Mouse (Mus musculus) liver, embryonic 14.5 days (tissue): ENCODE measurements at regions not wholly inside any gene's neighbourhood (a gene's known extent, or its start where the extent isn't known, plus 50 kb on each side); places are given as distances from the start of the nearest gene placed in this dataset.

Experiments used
- ATAC-seq: fragments of 200-750 bp; cut with Nextera tagmentation; 2 replicates; pipeline ENCODE4 v1.8.0; 2017; ENCODE audit warnings: moderate number of reproducible peaks, mild to moderate bottlenecking, moderate library complexity; ENCODE audit not compliant: insufficient read depth
- DNase-seq, 3 experiments: peaks; one replicate each; pipeline ENCODE4 v3.0.0-alpha.2; 2012 to 2013; ENCODE audit warnings: low read depth in 3 of 3, low spot score in 3 of 3
- H3K27ac ChIP-seq: fragments of 300-500 bp; sonication (generic); 2 replicates; pipeline ENCODE4 v1.5.1; 2014; ENCODE audit warnings: moderate library complexity, mild to moderate bottlenecking, control low read depth, inconsistent platforms
- H3K27me3 ChIP-seq: fragments of 300-500 bp; sonication (generic); 2 replicates; pipeline ENCODE4 v1.6.1; 2014; ENCODE audit warnings: mild to moderate bottlenecking, low read length, moderate library complexity; ENCODE audit not compliant: control insufficient read depth, insufficient read depth
- H3K36me3 ChIP-seq: fragments of 300-500 bp; sonication (generic); replicated peaks from 2 replicates; pipeline ENCODE4 v1.6.1; 2014; ENCODE audit warnings: low read depth; ENCODE audit not compliant: control insufficient read depth, insufficient read depth
- H3K4me1 ChIP-seq, 2 experiments: fragments of 200-500 bp in 1 of 2; fragments of 300-500 bp in 1 of 2; sonication (generic) in 1 of 2; replicated peaks; 2 replicates each; pipeline ENCODE4 v1.6.1; 2012 to 2014; ENCODE audit warnings: antibody characterized with exemption in 1 of 2, inconsistent platforms in 1 of 2, low read length in 1 of 2; ENCODE audit not compliant: control insufficient read depth in 2 of 2, insufficient read depth in 2 of 2
- H3K4me2 ChIP-seq: fragments of 300-500 bp; sonication (generic); 2 replicates; pipeline ENCODE4 v1.6.1; 2014; ENCODE audit warnings: low read depth, mild to moderate bottlenecking, control low read depth, moderate library complexity
- H3K4me3 ChIP-seq, 2 experiments: fragments of 200-500 bp in 1 of 2; fragments of 300-500 bp in 1 of 2; sonication (generic) in 1 of 2; 2 replicates each; pipeline ENCODE4 v1.5.1; 2012 to 2014; ENCODE audit warnings: low read depth in 2 of 2, low read length in 2 of 2, mild to moderate bottlenecking in 2 of 2, control low read depth in 1 of 2, inconsistent platforms in 1 of 2, moderate library complexity in 1 of 2; ENCODE audit not compliant: insufficient read depth in 1 of 2
- H3K9ac ChIP-seq: fragments of 300-500 bp; sonication (generic); replicated peaks from 2 replicates; pipeline ENCODE4 v1.6.1; 2014; ENCODE audit warnings: mild to moderate bottlenecking, control low read depth, moderate library complexity
- H3K9me3 ChIP-seq: fragments of 300-500 bp; sonication (generic); 2 replicates; pipeline ENCODE4 v1.6.1; 2016; ENCODE audit warnings: low read length, mixed read lengths; ENCODE audit not compliant: control insufficient read depth
- CTCF ChIP-seq: IDR thresholded peaks from 2 replicates; pipeline ENCODE4 v1.5.1; 2016; ENCODE audit warnings: antibody characterized with exemption, low read depth, control low read depth
- EP300 ChIP-seq: IDR thresholded peaks from 2 replicates; pipeline ENCODE4 v1.6.1; 2016; ENCODE audit warnings: antibody characterized with exemption, low read depth
- WGBS: fragments of 180-500 bp; shearing (Covaris S2); extraction: QIAGEN DNeasy Blood & Tissue Kit; methylation state at CpG from one replicate; pipeline ENCODE4 v1.1.7; 2014; ENCODE audit not compliant: insufficient replicate concordance; 5-methylcytosine and 5-hydroxymethylcytosine counted together

GRCm38 (mm10) chr5:64526521-64526920, 276.7 kb upstream of the Klf3 start:
- Histone ChIP-seq H3K9me3 (no peaks in the 10 kb centered on the region), H3K27me3 (no peaks in the 10 kb centered on the region), H3K36me3 (no peaks in the 10 kb centered on the region), H3K9ac (no peak overlapping the region), H3K4me3 (no peak overlapping the region), H3K27ac (no peak overlapping the region), H3K4me2 (no peak overlapping the region), H3K4me1 (peaks cover 0 to 6% of the 10 kb centered on the region in 2 experiments; a peak in 2 of 4 replicates)
- TF ChIP-seq CTCF: no peak
- TF ChIP-seq EP300: no peak
- DNase-seq (peak in 1 of 3 experiments; percentile 26), ATAC-seq (peak; percentile 62; the same call in 1 of the 2 replicates)
- 59% methylated on average over 3 of the region's 3 CpGs for WGBS

GRCm38 (mm10) chr5:64527962-64528361, 275.2 kb upstream of the Klf3 start:
- Histone ChIP-seq H3K4me3 (no peak overlapping the region), H3K9ac (no peak overlapping the region), H3K9me3 (no peaks in the 10 kb centered on the region), H3K27me3 (no peaks in the 10 kb centered on the region), H3K4me2 (no peak overlapping the region), H3K36me3 (no peaks in the 10 kb centered on the region), H3K27ac (no peak overlapping the region), H3K4me1 (peaks cover 0 to 6% of the 10 kb centered on the region in 2 experiments; a peak in 2 of 4 replicates)
- ATAC-seq (no peak), DNase-seq (no peak)
- TF ChIP-seq EP300: no peak
- no peak for TF ChIP-seq CTCF
- 60% methylated on average over 3 of the region's 3 CpGs for WGBS

GRCm38 (mm10) chr5:64534371-64534770, 268.8 kb upstream of the Klf3 start:
- H3K4me1 ChIP-seq: 0 out of 4 replicates have a peak, but pooled peaks cover 0 to 4% of the 10 kb centered on the region in 2 experiments
- 70% methylated on average over 4 of the region's 4 CpGs for WGBS
- no peak overlapping the region for H3K4me2 ChIP-seq
- H3K4me3 ChIP-seq: no peak overlapping the region
- ATAC-seq (no peak), DNase-seq (no peak)
- no peak for TF ChIP-seq CTCF
- TF ChIP-seq EP300: no peak
- H3K27me3 ChIP-seq: no peaks in the 10 kb centered on the region
- H3K36me3 ChIP-seq: no peaks in the 10 kb centered on the region
- no peaks in the 10 kb centered on the region for H3K9me3 ChIP-seq
- no peak overlapping the region for H3K9ac ChIP-seq
- no peak overlapping the region for H3K27ac ChIP-seq

- Histone ChIP-seq H3K4me3 (no peak overlapping the region), H3K4me1 (0 out of 4 replicates have a peak, but pooled peaks cover 0 to 4% of the 10 kb centered on the region in 2 experiments), H3K4me2 (no peak overlapping the region), H3K9me3 (no peaks in the 10 kb centered on the region), H3K9ac (no peak overlapping the region), H3K27ac (no peak overlapping the region), H3K27me3 (no peaks in the 10 kb centered on the region), H3K36me3 (no peaks in the 10 kb centered on the region)
- ATAC-seq (no peak), DNase-seq (no peak)
- TF ChIP-seq EP300 (no peak), CTCF (no peak)
- 74% methylated on average over 6 of the region's 6 CpGs for WGBS
Measured at GRCm38 (mm10) chr5:64534947-64535346, 268.2 kb upstream of the Klf3 start.

- 76% methylated on average over 4 of the region's 4 CpGs for WGBS
- no peaks in the 10 kb centered on the region for H3K36me3 ChIP-seq
- 0 out of 4 replicates have a peak, but pooled peaks cover 0 to 4% of the 10 kb centered on the region in 2 experiments for H3K4me1 ChIP-seq
- no peak overlapping the region for H3K4me3 ChIP-seq
- TF ChIP-seq EP300 (no peak), CTCF (no peak)
- H3K9ac ChIP-seq: no peak overlapping the region
- H3K9me3 ChIP-seq: no peaks in the 10 kb centered on the region
- H3K4me2 ChIP-seq: no peak overlapping the region
- ATAC-seq (no peak), DNase-seq (no peak)
- no peaks in the 10 kb centered on the region for H3K27me3 ChIP-seq
- H3K27ac ChIP-seq: no peak overlapping the region
Measured at GRCm38 (mm10) chr5:64535546-64535945, 267.6 kb upstream of the Klf3 start.
